Mouse (Mus musculus) embryonic facial prominence, embryonic 10.5 days (tissue): ENCODE results near the gene Shank2. TPM values are rescaled to one million over a fixed set of nuclear protein-coding genes. Genes with fewer than 3 reads are reported as not detected.

Experiments
- DNase-seq: peaks from one replicate; pipeline ENCODE4 v3.0.0-alpha.2; 2017; ENCODE audit warnings: low spot score
- H3K27ac ChIP-seq: fragments of 300-500 bp; sonication (generic); replicated peaks from 2 replicates; pipeline ENCODE4 v1.5.1; 2016; ENCODE audit warnings: mild to moderate bottlenecking
- H3K27me3 ChIP-seq: fragments of 300-500 bp; sonication (generic); replicated peaks from 2 replicates; pipeline ENCODE4 v1.6.1; 2016; ENCODE audit warnings: low read depth, mild to moderate bottlenecking; ENCODE audit not compliant: poor library complexity, severe bottlenecking
- H3K36me3 ChIP-seq: fragments of 300-500 bp; sonication (generic); replicated peaks from 2 replicates; pipeline ENCODE4 v1.6.1; 2016; ENCODE audit warnings: mild to moderate bottlenecking, moderate library complexity
- H3K4me1 ChIP-seq: fragments of 300-500 bp; sonication (generic); 2 replicates; pipeline ENCODE4 v1.6.1; 2016
- H3K4me3 ChIP-seq: fragments of 300-500 bp; sonication (generic); 2 replicates; pipeline ENCODE4 v1.5.1; 2016; ENCODE audit warnings: mild to moderate bottlenecking, moderate library complexity
- H3K9me3 ChIP-seq: fragments of 300-500 bp; sonication (generic); 2 replicates; pipeline ENCODE4 v1.6.1; 2016; ENCODE audit warnings: mild to moderate bottlenecking
- whole genome bisulfite sequencing: fragments of 180-500 bp; shearing (Covaris S2); methylation state at CpG from one replicate; pipeline ENCODE4 v1.1.7; 2016; 5-methylcytosine and 5-hydroxymethylcytosine counted together
- polyA plus RNA-seq: library from polyadenylated mRNA; unstranded; fragments of >200 nt; fragmentation: Nextera tagmentation; extraction: Ambion mirVana; gene quantifications from 2 replicates; pipeline ENCODE4 v1.2.1, GENCODE M21; 2016

The Shank2 gene
- polyA plus RNA-seq, 1 experiment from 2014 or later: 0.75 TPM

GRCm38 (mm10) chr7:144157936-144158335 is 156.2 kb downstream of the Shank2 start:
- Histone ChIP-seq H3K4me1 (peaks cover 10% of the 10 kb centered on the region), H3K36me3 (no peaks in the 10 kb centered on the region), H3K9me3 (no peaks in the 10 kb centered on the region), H3K4me3 (no peak overlapping the region), H3K27me3 (no peaks in the 10 kb centered on the region), H3K27ac (no peak overlapping the region)
- 87% methylated on average over 8 of the region's 8 CpGs for WGBS
- DNase-seq: no peak

- Histone ChIP-seq H3K9me3 (no peaks in the 10 kb centered on the region), H3K27ac (no peak overlapping the region), H3K27me3 (no peaks in the 10 kb centered on the region), H3K4me1 (no peaks in the 10 kb centered on the region), H3K36me3 (no peaks in the 10 kb centered on the region), H3K4me3 (no peak overlapping the region)
- no peak for DNase-seq
- WGBS: 86% methylated on average over 8 of the region's 8 CpGs
These were observed 157.8 kb downstream of the Shank2 start for GRCm38 (mm10) chr7:144159556-144159955.

GRCm38 (mm10) chr7:144160066-144160465 is 158.3 kb downstream of the Shank2 start:
- H3K27ac ChIP-seq: no peak overlapping the region
- DNase-seq: no peak
- no peaks in the 10 kb centered on the region for H3K27me3 ChIP-seq
- no peaks in the 10 kb centered on the region for H3K9me3 ChIP-seq
- no peak overlapping the region for H3K4me3 ChIP-seq
- WGBS: 70% methylated on average over 2 of the region's 2 CpGs
- no peaks in the 10 kb centered on the region for H3K4me1 ChIP-seq
- no peaks in the 10 kb centered on the region for H3K36me3 ChIP-seq

- 83% methylated on average over 15 of the region's 15 CpGs for WGBS
- Histone ChIP-seq H3K27me3 (no peaks in the 10 kb centered on the region), H3K9me3 (no peaks in the 10 kb centered on the region), H3K27ac (no peak overlapping the region; the same call in 1 of the 2 replicates), H3K4me3 (no peak overlapping the region), H3K36me3 (no peaks in the 10 kb centered on the region), H3K4me1 (no peaks in the 10 kb centered on the region)
- DNase-seq: no peak
These were observed 159.0 kb downstream of the Shank2 start for GRCm38 (mm10) chr7:144160646-144161249.

- Histone ChIP-seq H3K36me3 (no peaks in the 10 kb centered on the region), H3K4me1 (peaks cover 9% of the 10 kb centered on the region), H3K27me3 (peaks cover 29% of the 10 kb centered on the region), H3K4me3 (no peak overlapping the region), H3K9me3 (no peaks in the 10 kb centered on the region), H3K27ac (no peak overlapping the region)
- DNase-seq: no peak
- WGBS: 83% methylated on average over 5 of the region's 5 CpGs
These were observed 168.5 kb downstream of the Shank2 start for GRCm38 (mm10) chr7:144170272-144170671.

GRCm38 (mm10) chr7:144170686-144171085 is 169.0 kb downstream of the Shank2 start:
- Histone ChIP-seq H3K4me3 (no peak overlapping the region), H3K9me3 (no peaks in the 10 kb centered on the region), H3K27ac (no peak overlapping the region), H3K4me1 (peaks cover 13% of the 10 kb centered on the region), H3K27me3 (peaks cover 33% of the 10 kb centered on the region), H3K36me3 (no peaks in the 10 kb centered on the region)
- DNase-seq: no peak
- WGBS: 81% methylated on average over 9 of the region's 9 CpGs

GRCm38 (mm10) chr7:144173869-144174268 is 172.1 kb downstream of the Shank2 start:
- no peak overlapping the region for H3K27ac ChIP-seq
- H3K9me3 ChIP-seq: no peaks in the 10 kb centered on the region
- no peaks in the 10 kb centered on the region for H3K36me3 ChIP-seq
- DNase-seq: no peak
- 89% methylated on average over 6 of the region's 6 CpGs for WGBS
- peaks cover 64% of the 10 kb centered on the region for H3K27me3 ChIP-seq
- H3K4me3 ChIP-seq: no peak overlapping the region
- peaks cover 15% of the 10 kb centered on the region for H3K4me1 ChIP-seq

- Histone ChIP-seq H3K4me3 (no peak overlapping the region), H3K27me3 (peaks cover 67% of the 10 kb centered on the region), H3K9me3 (no peaks in the 10 kb centered on the region), H3K36me3 (no peaks in the 10 kb centered on the region), H3K27ac (no peak overlapping the region), H3K4me1 (peaks cover 15% of the 10 kb centered on the region)
- DNase-seq: no peak
- 82% methylated on average over 14 of the region's 14 CpGs for WGBS
These were observed 172.6 kb downstream of the Shank2 start for GRCm38 (mm10) chr7:144174329-144174728.

- Histone ChIP-seq H3K27me3 (peaks cover 74% of the 10 kb centered on the region), H3K9me3 (no peaks in the 10 kb centered on the region), H3K36me3 (no peaks in the 10 kb centered on the region), H3K4me1 (peaks cover 15% of the 10 kb centered on the region), H3K4me3 (peak overlapping the region; percentile 52; the same call in 1 of the 2 replicates), H3K27ac (no peak overlapping the region)
- WGBS: 34% methylated on average over 7 of the region's 7 CpGs
- DNase-seq: no peak
These were observed 173.3 kb downstream of the Shank2 start for GRCm38 (mm10) chr7:144175025-144175424.

GRCm38 (mm10) chr7:144175481-144176233 is 173.9 kb downstream of the Shank2 start:
- 4% methylated on average over 40 of the region's 40 CpGs for WGBS
- H3K9me3 ChIP-seq: no peaks in the 10 kb centered on the region
- peaks cover 15% of the 10 kb centered on the region for H3K4me1 ChIP-seq
- no peak overlapping the region for H3K27ac ChIP-seq
- peak; percentile 35 for DNase-seq
- H3K36me3 ChIP-seq: no peaks in the 10 kb centered on the region
- H3K4me3 ChIP-seq: peak overlapping the region; percentile 52
- H3K27me3 ChIP-seq: peaks cover 76% of the 10 kb centered on the region

- H3K27ac ChIP-seq: no peak overlapping the region
- H3K9me3 ChIP-seq: no peaks in the 10 kb centered on the region
- H3K27me3 ChIP-seq: peaks cover 76% of the 10 kb centered on the region
- no peak for DNase-seq
- no peak overlapping the region for H3K4me3 ChIP-seq
- no peaks in the 10 kb centered on the region for H3K36me3 ChIP-seq
- WGBS: 78% methylated on average over 3 of the region's 3 CpGs
- H3K4me1 ChIP-seq: peaks cover 15% of the 10 kb centered on the region
These were observed 174.6 kb downstream of the Shank2 start for GRCm38 (mm10) chr7:144176234-144176730.

GRCm38 (mm10) chr7:144179436-144179835 is 177.7 kb downstream of the Shank2 start:
- Histone ChIP-seq H3K27me3 (peaks cover 55% of the 10 kb centered on the region), H3K9me3 (no peaks in the 10 kb centered on the region), H3K4me1 (peaks cover 13% of the 10 kb centered on the region), H3K36me3 (no peaks in the 10 kb centered on the region), H3K4me3 (no peak overlapping the region), H3K27ac (no peak overlapping the region)
- 89% methylated on average over 6 of the region's 6 CpGs for WGBS
- no peak for DNase-seq

- H3K27me3 ChIP-seq: peaks cover 41% of the 10 kb centered on the region
- H3K9me3 ChIP-seq: no peaks in the 10 kb centered on the region
- peaks cover under 1% of the 10 kb centered on the region; the same call in 1 of the 2 replicates for H3K4me1 ChIP-seq
- H3K4me3 ChIP-seq: no peak overlapping the region
- no peak overlapping the region for H3K27ac ChIP-seq
- H3K36me3 ChIP-seq: no peaks in the 10 kb centered on the region
- peak; percentile 68 for DNase-seq
- WGBS: 24% methylated on average over 6 of the region's 6 CpGs
These were observed 179.2 kb downstream of the Shank2 start for GRCm38 (mm10) chr7:144180885-144181284.
